Mouse (Mus musculus): ENCODE data around the gene Pan2. TPM values are rescaled to one million over a fixed set of nuclear protein-coding genes. Genes with fewer than 3 reads are reported as not detected.

Pan2 gene
- polyA plus RNA-seq, 1 experiment, result 38.4 TPM

- DNase-seq (ENCODE audit: low read depth), result peak; percentile 47
Measured at GRCm38 (mm10) chr10:128296370-128297090, 6.6 kb upstream of the Pan2 start.

GRCm38 (mm10) chr10:128297221-128297620, 5.9 kb upstream of the Pan2 start:
- DNase-seq (ENCODE audit: low read depth), result no peak
- TF ChIP-seq POLR2A (IDR thresholded peaks at IDR 0.05; ENCODE audit: borderline replicate concordance, extremely low read depth, insufficient read depth, insufficient read length, poor library complexity, severe bottlenecking), result no peak
- TF ChIP-seq CTCF (IDR thresholded peaks at IDR 0.05; ENCODE audit: borderline replicate concordance, extremely low read depth, insufficient read depth, insufficient read length), result no peak

More at GRCm38 (mm10) chr10:128296370-128297090, 6.6 kb upstream of the Pan2 start:
- no peak for TF ChIP-seq POLR2A (IDR thresholded peaks at IDR 0.05; ENCODE audit: borderline replicate concordance, extremely low read depth, insufficient read depth, insufficient read length, poor library complexity, severe bottlenecking)
- TF ChIP-seq CTCF (IDR thresholded peaks at IDR 0.05; ENCODE audit: borderline replicate concordance, extremely low read depth, insufficient read depth, insufficient read length), result no peak

GRCm38 (mm10) chr10:128297622-128298021, 5.5 kb upstream of the Pan2 start:
- DNase-seq (ENCODE audit: low read depth), result peak; percentile 30
- TF ChIP-seq CTCF (IDR thresholded peaks at IDR 0.05; ENCODE audit: borderline replicate concordance, extremely low read depth, insufficient read depth, insufficient read length), result no peak
- no peak for TF ChIP-seq POLR2A (IDR thresholded peaks at IDR 0.05; ENCODE audit: borderline replicate concordance, extremely low read depth, insufficient read depth, insufficient read length, poor library complexity, severe bottlenecking)

DNA sequence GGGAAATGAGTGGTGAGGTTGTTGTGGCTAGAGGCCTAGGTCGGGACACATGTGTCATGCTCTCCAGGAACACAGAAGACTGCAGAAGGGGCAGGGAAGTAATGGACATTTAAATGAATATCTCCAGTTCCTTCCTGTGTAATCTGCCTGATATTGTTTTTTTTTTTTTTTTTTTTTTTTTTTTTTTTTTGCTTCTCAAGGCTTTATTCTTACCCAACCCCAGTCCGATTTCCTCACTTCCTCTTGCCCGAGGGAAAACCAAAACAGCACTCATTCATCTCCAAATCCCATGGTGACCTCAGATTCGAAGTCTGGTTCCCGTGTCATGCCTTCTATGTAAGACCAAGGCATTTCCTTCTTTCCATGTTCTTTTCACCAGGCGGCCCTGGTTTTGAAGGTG, 4.9 kb upstream of the Pan2 start:
- no peak for DNase-seq (ENCODE audit: low read depth)

GRCm38 (mm10) chr10:128298702-128299171, 4.4 kb upstream of the Pan2 start, which contains the start of gene Il23a:
Il23a (minus strand) TSS chr10:128298752.
- TF ChIP-seq CTCF (IDR thresholded peaks at IDR 0.05; ENCODE audit: borderline replicate concordance, extremely low read depth, insufficient read depth, insufficient read length), result no peak
- no peak for TF ChIP-seq POLR2A (IDR thresholded peaks at IDR 0.05; ENCODE audit: borderline replicate concordance, extremely low read depth, insufficient read depth, insufficient read length, poor library complexity, severe bottlenecking)
- DNase-seq (ENCODE audit: low read depth), result no peak

More for the DNA sequence above, 4.9 kb upstream of the Pan2 start:
- TF ChIP-seq CTCF (IDR thresholded peaks at IDR 0.05; ENCODE audit: borderline replicate concordance, extremely low read depth, insufficient read depth, insufficient read length) (no peak), POLR2A (IDR thresholded peaks at IDR 0.05; ENCODE audit: borderline replicate concordance, extremely low read depth, insufficient read depth, insufficient read length, poor library complexity, severe bottlenecking) (no peak)

- no peak for DNase-seq (ENCODE audit: low read depth)
- TF ChIP-seq CTCF (IDR thresholded peaks at IDR 0.05; ENCODE audit: borderline replicate concordance, extremely low read depth, insufficient read depth, insufficient read length) (no peak), POLR2A (IDR thresholded peaks at IDR 0.05; ENCODE audit: borderline replicate concordance, extremely low read depth, insufficient read depth, insufficient read length, poor library complexity, severe bottlenecking) (no peak)
Measured at GRCm38 (mm10) chr10:128302357-128302756, 778 bp upstream of the Pan2 start.

GRCm38 (mm10) chr10:128302785-128303125, 380 bp upstream of the Pan2 start:
- TF ChIP-seq CTCF (IDR thresholded peaks at IDR 0.05; ENCODE audit: borderline replicate concordance, extremely low read depth, insufficient read depth, insufficient read length) (no peak), POLR2A (IDR thresholded peaks at IDR 0.05; ENCODE audit: borderline replicate concordance, extremely low read depth, insufficient read depth, insufficient read length, poor library complexity, severe bottlenecking) (no peak; the same call in 1 of the 2 replicates)
- no peak for DNase-seq (ENCODE audit: low read depth)

DNA sequence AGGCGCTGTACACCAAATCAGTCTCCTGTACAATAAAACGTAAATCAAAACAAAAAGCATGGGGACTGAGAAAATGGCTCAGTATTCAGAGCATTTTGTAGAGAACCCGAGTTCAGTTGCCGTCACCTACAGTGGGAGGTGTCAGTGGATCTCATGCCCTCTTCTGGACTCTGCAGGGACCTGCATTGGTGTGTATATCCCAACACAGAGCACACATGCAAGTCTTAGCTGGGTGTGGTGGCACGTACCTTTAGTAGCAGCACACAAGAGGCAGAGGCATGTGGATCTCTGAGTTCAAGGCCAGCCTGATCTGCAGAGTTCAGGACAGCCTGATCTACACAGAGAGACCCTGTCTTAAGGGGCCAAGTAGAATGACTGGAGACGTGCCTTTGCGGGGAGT, 6.5 kb downstream of the Pan2 start:
- DNase-seq (ENCODE audit: low read depth), result no peak
- no peak for TF ChIP-seq POLR2A (IDR thresholded peaks at IDR 0.05; ENCODE audit: borderline replicate concordance, extremely low read depth, insufficient read depth, insufficient read length, poor library complexity, severe bottlenecking)
- TF ChIP-seq CTCF (IDR thresholded peaks at IDR 0.05; ENCODE audit: borderline replicate concordance, extremely low read depth, insufficient read depth, insufficient read length), result no peak

- peak; percentile 74 for DNase-seq (ENCODE audit: low read depth)
Measured at GRCm38 (mm10) chr10:128310177-128310576, 7.0 kb downstream of the Pan2 start.

GRCm38 (mm10) chr10:128310902-128311301, 7.8 kb downstream of the Pan2 start:
- DNase-seq (ENCODE audit: low read depth), result no peak
- TF ChIP-seq CTCF (IDR thresholded peaks at IDR 0.05; ENCODE audit: borderline replicate concordance, extremely low read depth, insufficient read depth, insufficient read length) (no peak), POLR2A (IDR thresholded peaks at IDR 0.05; ENCODE audit: borderline replicate concordance, extremely low read depth, insufficient read depth, insufficient read length, poor library complexity, severe bottlenecking) (no peak)

More at GRCm38 (mm10) chr10:128310177-128310576, 7.0 kb downstream of the Pan2 start:
- TF ChIP-seq CTCF (IDR thresholded peaks at IDR 0.05; ENCODE audit: borderline replicate concordance, extremely low read depth, insufficient read depth, insufficient read length) (no peak), POLR2A (IDR thresholded peaks at IDR 0.05; ENCODE audit: borderline replicate concordance, extremely low read depth, insufficient read depth, insufficient read length, poor library complexity, severe bottlenecking) (no peak)

GRCm38 (mm10) chr10:128315578-128315977, 12.4 kb downstream of the Pan2 start:
- TF ChIP-seq POLR2A (IDR thresholded peaks at IDR 0.05; ENCODE audit: borderline replicate concordance, extremely low read depth, insufficient read depth, insufficient read length, poor library complexity, severe bottlenecking) (no peak), CTCF (IDR thresholded peaks at IDR 0.05; ENCODE audit: borderline replicate concordance, extremely low read depth, insufficient read depth, insufficient read length) (no peak)
- DNase-seq (ENCODE audit: low read depth), result no peak

DNA sequence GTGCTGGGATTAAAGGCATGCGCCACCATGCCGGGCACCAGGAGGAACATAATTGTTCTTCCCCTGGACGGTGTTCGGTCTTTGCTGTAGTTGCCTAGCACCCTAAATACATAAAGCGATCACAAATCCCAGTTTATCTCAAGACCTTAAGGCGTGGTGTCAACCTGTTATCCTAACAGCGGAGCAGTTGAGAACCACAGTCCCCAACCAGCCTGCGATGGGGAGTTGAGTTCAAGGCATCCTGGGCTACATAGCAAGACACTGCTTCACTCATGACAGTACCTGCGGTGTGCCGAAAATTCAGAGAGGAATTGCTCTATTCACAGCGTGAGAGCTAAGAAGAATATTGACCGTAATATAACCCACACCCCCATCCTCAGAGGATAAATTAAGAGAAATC, 18.5 kb downstream of the Pan2 start:
- TF ChIP-seq CTCF (IDR thresholded peaks at IDR 0.05; ENCODE audit: borderline replicate concordance, extremely low read depth, insufficient read depth, insufficient read length) (no peak), POLR2A (IDR thresholded peaks at IDR 0.05; ENCODE audit: borderline replicate concordance, extremely low read depth, insufficient read depth, insufficient read length, poor library complexity, severe bottlenecking) (no peak)
- DNase-seq (ENCODE audit: low read depth), result peak; percentile 15

Data from brain, embryonic 14.5 days (tissue).